Mouse (Mus musculus): ENCODE measurements around the gene Plk2. TPM values are rescaled to one million over a fixed set of nuclear protein-coding genes. Genes with fewer than 3 reads are reported as not detected.

Plk2 gene
- total RNA-seq (2021): 100 to 1,000 TPM; 240 to 277 TPM
- long read RNA-seq, experiment 1, transcript Plk2-201 (14 exons, 2,800 nt): major isoform, 641 of 685 reads
- long read RNA-seq, experiment 1, partial matches to known transcripts: 21 of 685 reads
- long read RNA-seq, experiment 1, other reads (novel, unspliced or antisense): 23 of 685 reads
- long read RNA-seq, experiment 2, transcript Plk2-201 (14 exons, 2,800 nt): major isoform, 656 of 713 reads
- long read RNA-seq, experiment 2, partial matches to known transcripts: 17 of 713 reads
- long read RNA-seq, experiment 2, other reads (novel, unspliced or antisense): 40 of 713 reads

DNA sequence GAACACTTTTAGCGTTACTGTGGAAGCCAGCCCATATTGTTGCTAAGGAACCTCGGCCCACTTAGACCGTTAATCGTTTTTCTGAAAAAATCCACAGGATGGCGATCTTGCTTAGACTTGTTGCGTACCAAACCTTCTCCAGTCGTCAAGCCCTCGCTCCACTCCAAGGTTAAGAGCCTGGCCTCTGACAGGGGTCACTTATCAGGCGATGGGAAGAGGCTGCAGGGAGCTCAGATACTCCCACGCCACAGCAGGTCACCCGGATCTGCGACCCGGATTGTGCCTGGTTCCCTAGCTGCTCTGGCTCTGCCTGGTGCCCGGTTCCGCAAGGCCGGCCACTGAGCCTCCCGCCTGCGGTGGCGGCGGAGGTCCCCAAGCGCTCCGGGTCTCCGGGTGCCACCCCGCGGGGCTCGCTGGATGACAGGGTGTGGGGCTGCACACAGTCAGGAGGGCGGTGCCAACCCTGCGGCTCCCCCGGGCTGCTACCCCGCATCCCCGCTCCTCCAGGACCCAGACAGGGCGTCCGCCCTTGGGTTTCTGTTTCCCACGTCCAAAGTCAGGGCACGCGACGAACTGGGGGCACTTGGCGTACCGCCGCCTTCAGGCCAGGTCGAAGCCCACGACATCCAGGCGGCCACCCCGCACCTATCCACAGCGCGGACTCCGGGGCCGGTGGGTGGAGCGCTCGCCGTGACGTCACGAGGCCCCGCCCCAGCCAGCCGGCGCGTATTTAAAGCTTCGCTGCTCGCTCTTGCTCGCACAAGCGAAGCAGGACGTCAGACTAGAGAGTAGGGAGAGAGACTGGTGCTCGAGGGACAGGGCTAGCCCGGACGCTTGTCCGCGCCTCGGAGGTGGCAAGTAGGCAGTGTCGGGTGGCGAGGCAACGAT, at the start of gene Plk2:
Plk2 (plus strand) TSS at position 756 of the 888 bp plus-strand sequence.
- intact Hi-C loops (cut with DNase I): loop anchor here (1.0 to 10.0 kb wide), 6 partner anchors 232 to 840 kb away; no protein-coding TSS in a partner anchor
- peak; percentile 92 to 97 for DNase-seq (ENCODE audit: low spot score in 2 of 2)

DNA sequence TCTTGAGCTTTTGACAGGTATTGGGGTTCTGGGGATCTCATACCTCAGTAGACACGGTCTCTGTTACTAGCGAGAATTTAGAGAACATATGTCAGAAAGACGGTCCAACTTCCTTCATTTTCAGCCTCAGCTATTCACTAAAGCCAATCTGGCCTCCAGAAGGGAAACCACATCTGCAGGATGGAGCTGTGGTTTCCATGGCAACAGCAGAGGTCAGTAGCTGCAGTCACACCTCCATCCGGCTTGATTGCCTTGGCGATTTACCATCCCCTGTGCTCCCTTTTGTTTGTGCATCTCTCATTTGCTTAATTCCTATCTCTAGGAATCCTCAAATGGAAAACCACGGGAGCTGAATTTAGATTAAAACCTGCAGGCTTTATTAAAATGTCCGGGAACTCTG, 48.1 kb upstream of the Plk2 start:
- intact Hi-C loops (cut with DNase I): no loop called here
- DNase-seq (ENCODE audit: low spot score in 2 of 2): no peak

DNA sequence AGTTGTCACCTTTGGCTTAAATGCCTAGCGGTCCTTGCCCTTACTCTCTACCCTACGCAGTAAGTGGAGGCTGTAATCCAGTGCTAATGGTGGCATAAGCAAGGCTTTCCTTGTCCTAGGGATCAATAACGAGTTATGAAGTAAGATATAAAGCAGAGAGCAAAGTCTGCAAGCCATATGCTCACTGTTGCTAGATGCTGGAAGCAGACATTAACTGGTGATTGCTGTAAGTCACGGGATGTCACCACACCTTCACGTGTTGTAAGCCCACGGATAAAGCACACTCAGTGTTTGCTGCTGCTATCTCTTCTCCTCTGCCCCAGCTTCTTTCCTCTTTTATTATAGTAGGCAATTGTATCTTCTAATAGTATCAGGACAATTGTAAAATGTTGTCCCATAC, 43.8 kb upstream of the Plk2 start:
- intact Hi-C loops (cut with DNase I): no loop called here
- DNase-seq (ENCODE audit: low spot score in 2 of 2): no peak

DNA sequence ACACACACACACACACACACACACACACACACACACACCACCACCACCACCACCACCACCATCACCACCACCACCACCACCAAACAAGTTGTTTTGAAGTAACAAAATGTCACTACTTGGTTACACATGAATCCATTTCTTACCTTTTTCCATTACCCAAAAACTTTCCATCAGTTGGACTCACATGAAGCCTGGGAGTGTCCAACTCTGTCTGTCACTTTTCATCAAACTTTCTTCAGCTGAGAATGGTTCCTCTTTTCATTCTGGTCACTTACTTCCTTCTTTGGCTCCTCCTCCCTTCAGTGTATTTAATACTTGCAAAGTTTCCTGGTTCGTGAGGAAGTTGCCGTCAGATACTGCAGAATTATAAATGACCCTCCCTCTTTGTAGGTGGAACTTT, 37.9 kb upstream of the Plk2 start, which contains the start of gene Gapt:
Gapt (minus strand) TSS at position 259 of the 400 bp plus-strand sequence.
- intact Hi-C loops (cut with DNase I): no loop called here
- DNase-seq (ENCODE audit: low spot score in 2 of 2): no peak

DNA sequence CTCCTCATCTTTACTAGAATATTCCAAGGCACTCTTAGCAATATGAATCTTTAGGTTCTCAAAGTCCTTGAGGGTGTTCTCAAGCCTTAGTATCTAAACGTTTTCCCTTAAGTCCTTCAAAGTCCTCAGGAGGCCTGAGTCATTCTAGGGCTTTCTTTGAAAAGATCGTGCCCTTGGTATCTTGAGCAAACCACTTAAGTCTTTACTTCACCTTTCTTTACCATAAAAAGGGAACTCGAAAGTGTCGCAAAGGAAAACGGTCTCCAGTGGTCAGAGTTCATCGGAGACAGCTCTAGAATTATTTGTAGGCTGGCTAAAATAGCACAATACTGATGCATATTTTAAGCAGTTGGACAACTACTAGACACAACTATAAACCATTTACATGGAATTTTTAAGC, 31.1 kb upstream of the Plk2 start:
- intact Hi-C loops (cut with DNase I): loop anchor here (10.0 kb wide), 1 partner anchor 439 kb away; no protein-coding TSS in a partner anchor
- no peak for DNase-seq (ENCODE audit: low spot score in 2 of 2)

DNA sequence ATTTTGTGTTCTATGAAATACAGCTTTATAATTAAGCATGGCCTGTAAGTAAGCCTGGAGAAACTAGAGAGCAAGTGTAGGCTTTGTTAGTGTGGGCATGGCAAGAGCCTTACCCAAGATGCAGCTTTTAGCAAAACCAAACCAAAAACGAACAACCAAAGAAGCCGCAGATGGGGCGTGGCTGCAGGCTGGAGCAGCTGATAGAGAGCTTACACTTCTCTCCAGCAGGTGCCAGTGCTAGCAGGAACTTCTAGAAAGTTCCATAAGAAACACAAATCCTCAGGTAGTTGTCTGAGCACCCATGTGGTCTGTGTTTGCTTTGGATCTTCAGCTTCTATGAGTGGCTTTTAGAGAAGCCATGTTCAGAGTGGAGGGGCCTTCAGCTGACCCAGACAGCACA, 28.4 kb upstream of the Plk2 start:
- DNase-seq (ENCODE audit: low spot score in 2 of 2): no peak
- intact Hi-C loops (cut with DNase I): loop anchor here (10.0 kb wide), 1 partner anchor 442 kb away; no protein-coding TSS in a partner anchor

DNA sequence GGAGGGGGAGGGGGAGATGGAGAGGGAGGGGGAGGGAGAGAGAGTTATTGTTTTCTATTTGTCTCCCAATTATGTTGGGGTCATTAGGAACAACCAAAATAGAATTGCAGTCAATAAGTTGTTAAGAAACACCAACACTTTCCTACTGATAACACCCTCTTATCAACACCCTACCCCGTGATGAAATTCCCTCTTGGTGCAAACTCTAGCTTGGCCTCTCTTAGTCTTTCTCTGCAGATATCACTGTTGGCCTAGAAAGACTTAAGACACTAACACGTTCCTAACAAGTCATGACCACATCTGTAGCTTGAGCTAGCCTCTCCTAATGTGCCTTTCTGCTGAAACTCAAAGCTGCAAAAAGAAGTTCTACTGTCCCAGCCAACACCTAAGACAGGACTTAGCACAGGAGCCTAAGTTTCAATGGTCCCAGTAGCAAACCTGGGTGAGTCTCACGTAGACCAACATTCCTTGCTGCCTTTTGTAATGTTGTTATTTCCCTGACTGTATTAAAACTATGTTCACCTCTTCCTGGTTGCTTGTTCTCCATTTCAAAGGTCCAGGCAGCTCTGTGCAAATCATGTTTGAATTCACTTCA, 26.8 kb upstream of the Plk2 start:
- intact Hi-C loops (cut with DNase I): loop anchor here (1.0 to 10.0 kb wide), 2 partner anchors 306 to 443 kb away; no protein-coding TSS in a partner anchor
- DNase-seq (ENCODE audit: low spot score in 2 of 2): no peak

DNA sequence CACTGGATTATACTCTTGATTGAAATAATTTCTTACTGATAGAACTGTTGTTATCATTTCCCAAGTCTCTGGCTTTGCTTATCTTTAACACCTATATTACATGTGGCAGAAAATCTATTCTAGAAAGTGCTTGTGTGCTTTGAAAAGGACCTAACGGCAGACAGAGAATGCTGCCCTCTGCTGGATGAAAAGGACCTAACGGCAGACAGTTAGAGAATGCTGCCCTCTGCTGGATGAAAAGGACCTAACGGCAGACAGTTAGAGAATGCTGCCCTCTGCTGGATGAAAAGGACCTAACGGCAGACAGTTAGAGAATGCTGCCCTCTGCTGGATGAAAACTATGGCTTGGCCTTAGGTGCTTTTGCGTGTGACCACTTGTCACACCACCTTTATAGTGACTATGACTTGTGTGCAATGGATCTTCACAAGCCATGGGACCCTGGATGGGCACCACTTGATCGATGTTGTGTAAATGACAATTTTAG, 26.2 kb upstream of the Plk2 start:
- intact Hi-C loops (cut with DNase I): loop anchor here (1.0 to 10.0 kb wide), 2 partner anchors 306 to 444 kb away; no protein-coding TSS in a partner anchor
- peak; percentile 77 to 82 for DNase-seq (ENCODE audit: low spot score in 2 of 2)

DNA sequence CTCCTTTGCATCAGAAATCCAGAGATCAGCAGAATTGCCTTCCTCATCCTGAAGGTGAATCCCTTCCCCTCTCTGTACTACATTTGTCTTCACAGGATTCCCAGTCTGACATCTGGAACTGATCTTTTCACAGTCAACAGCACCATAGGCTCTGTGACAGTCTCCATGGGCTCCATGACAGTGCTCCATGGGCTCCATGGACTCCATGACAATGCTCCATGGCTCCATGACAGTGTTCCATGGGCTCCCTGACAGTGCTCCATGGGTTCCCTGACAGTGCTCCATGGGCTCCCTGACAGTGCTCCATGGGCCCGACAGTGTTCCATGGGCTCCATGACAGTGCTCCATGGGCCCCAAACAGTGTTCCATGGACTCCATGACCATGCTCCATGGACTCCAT, 25.2 kb upstream of the Plk2 start:
- intact Hi-C loops (cut with DNase I): loop anchor here (10.0 kb wide), 1 partner anchor 445 kb away; no protein-coding TSS in a partner anchor
- no peak for DNase-seq (ENCODE audit: low spot score in 2 of 2)

DNA sequence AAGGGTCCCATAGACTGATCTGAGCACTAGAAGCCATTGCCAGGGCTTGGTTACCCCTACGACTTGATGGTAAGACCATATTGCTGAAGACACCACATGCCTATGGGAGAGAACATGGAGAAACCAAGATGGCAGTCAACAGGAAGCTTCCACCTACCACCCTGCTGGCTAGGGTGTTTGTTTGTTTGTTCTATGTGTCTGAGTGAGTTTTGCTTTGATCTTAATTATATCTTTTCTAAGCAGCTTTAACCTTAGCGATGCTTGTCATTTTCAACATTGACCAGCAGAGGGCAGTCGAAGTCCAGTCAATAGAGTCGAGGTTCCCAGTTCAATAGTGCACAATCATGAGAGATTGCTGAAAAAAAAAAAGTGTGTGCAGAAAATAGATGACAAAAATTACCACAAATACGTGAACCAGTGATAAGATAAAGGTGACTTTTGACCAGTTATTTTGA, 12.4 kb upstream of the Plk2 start:
- peak in 1 of 2 experiments; percentile 45 for DNase-seq (ENCODE audit: low spot score in 2 of 2)
- intact Hi-C loops (cut with DNase I): loop anchor here (2.0 to 10.0 kb wide), 2 partner anchors 1028 to 1362 kb away; no protein-coding TSS in a partner anchor

DNA sequence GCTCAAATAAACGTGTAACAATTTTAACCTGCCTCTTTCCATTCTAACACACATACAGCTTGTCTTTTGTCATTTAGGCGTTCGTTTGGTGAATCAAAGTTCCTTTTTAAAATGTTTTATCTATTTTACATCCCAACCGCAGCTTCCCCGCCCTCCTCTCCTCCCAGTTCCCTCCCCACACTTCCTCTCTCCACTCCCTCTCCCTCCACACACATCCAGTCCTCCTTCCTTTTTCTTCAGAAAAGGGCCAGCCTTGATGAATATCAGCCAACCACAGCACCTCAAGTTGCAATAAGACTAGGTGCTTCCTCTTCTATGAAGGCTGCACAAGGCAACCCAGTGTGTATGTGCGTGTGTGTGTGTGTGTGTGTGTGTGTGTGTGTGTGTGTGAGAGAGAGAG, 10.3 kb upstream of the Plk2 start:
- DNase-seq (ENCODE audit: low spot score in 2 of 2): no peak
- intact Hi-C loops (cut with DNase I): loop anchor here (10.0 kb wide), 1 partner anchor 1360 kb away; no protein-coding TSS in a partner anchor

DNA sequence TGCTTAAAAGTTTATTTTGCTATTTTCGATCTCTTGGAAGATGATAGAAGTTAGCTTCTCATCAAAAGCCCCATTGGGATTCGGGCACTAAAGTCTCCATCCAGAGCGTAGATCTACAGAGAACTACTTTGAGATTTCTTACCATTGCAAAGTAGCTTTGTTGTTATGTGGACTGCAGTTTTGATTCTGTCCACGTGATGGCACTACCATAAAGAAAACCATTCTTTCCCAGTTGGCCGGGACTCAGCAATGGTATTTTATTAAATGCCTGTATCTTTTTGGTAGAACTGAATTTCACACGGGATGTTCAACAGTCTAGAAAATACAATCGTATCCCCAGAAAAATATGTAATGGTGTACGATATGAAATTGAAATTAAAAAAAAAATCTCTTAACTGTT, 2.6 kb upstream of the Plk2 start:
- intact Hi-C loops (cut with DNase I): loop anchor here (5.0 to 10.0 kb wide), 3 partner anchors 473 to 705 kb away; no protein-coding TSS in a partner anchor
- DNase-seq (ENCODE audit: low spot score in 2 of 2): peak; percentile 85 to 92

DNA sequence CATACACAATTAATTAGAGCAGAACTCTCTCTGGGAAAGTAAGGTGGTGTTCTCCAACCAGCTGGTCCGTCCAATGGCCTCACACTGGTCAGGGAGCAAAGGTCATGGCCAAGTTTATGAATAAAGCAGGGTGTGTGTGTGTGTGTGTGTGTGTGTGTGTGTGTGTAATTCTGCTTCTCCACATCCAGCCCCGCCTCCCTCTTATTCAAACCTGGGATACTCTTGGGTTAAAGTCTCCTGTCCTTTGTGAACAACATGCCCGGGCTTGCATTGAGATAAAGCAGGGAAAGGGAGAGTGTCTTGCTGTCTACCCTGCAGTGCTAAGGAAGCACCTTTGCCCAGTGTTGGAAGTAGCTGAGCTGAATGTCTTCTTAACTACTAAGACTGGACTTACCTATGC, 2.2 kb upstream of the Plk2 start:
- intact Hi-C loops (cut with DNase I): loop anchor here (5.0 to 10.0 kb wide), 3 partner anchors 472 to 705 kb away; no protein-coding TSS in a partner anchor
- no peak for DNase-seq (ENCODE audit: low spot score in 2 of 2)

DNA sequence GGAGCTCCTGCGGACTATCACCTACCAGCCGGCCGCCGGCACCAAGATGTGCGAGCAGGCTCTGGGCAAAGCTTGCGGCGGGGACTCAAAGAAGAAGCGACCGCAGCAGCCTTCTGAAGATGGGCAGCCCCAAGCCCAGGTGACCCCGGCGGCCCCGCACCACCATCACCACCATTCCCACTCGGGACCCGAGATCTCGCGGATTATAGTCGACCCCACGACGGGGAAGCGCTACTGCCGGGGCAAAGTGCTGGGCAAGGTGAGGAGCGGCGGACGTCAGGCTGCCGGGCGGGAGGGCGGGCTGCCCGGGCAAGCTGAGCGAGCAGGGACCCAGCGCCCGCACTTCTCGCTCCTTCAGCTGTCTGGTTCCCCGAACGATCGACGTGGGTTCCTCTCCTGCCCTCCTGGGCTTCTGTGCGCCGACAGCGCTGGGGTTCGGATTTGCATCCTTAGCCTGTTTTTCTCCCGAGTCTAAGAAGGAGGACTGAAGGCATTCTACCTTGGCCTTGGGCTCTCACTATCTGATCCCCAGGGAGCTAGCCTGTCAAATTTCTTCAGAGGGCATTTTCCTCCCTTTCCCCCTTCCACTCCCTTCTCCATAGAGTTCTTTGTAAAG, 441 bp downstream of the Plk2 start:
- intact Hi-C loops (cut with DNase I): loop anchor here (2.0 to 10.0 kb wide), 3 partner anchors 232 to 840 kb away; no protein-coding TSS in a partner anchor
- DNase-seq (ENCODE audit: low spot score in 2 of 2): no peak

DNA sequence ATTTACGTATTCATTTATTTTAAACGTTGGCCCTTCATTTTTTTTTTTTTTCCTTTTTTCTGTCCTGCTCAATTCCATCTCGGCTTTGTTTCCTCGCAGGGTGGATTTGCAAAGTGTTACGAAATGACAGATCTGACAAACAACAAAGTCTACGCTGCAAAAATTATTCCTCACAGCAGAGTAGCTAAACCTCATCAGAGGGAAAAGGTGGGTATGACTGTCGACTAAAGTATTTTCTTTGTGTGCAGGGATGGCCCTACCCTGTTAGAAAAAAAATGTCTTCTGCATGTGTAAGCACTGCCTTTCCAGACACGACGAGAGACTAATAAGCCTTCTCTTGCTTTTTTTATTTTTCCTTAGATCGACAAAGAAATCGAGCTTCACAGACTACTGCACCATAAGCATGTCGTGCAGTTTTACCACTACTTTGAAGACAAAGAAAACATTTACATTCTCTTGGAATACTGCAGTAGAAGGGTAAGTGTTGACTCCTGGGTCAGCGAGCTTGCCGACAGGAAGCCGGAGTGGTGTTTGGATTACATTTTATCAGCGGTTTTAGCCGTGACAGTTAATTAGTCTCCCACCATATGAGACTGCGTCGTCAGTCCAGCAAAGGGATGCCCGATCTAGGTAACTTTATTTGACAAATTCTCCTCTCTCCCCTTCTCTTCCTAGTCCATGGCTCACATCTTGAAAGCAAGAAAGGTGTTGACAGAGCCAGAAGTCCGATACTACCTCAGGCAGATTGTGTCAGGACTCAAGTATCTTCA, 1.3 kb downstream of the Plk2 start:
- DNase-seq (ENCODE audit: low spot score in 2 of 2): peak in 1 of 2 experiments; percentile 15

DNA sequence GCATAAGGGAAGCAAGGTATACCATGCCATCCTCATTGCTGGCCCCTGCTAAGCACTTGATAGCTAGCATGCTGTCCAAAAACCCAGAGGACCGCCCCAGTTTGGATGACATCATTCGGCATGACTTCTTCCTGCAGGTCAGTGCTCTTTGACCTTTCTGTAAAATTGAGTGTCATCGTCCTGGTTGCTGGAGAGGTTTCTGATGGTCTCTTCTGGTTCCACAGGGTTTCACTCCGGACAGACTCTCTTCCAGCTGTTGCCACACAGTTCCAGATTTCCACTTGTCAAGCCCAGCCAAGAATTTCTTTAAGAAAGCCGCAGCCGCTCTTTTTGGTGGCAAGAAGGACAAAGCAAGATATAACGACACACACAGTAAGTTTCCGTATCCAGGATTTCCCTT, 2.9 kb downstream of the Plk2 start:
- intact Hi-C loops (cut with DNase I): loop anchor here (10.0 kb wide), 1 partner anchor 467 kb away; no protein-coding TSS in a partner anchor
- peak; percentile 9 to 19 for DNase-seq (ENCODE audit: low spot score in 2 of 2)

More for the DNA sequence above, 1.3 kb downstream of the Plk2 start:
- intact Hi-C loops (cut with DNase I): loop anchor here (2.0 to 10.0 kb wide), 3 partner anchors 231 to 839 kb away; no protein-coding TSS in a partner anchor

DNA sequence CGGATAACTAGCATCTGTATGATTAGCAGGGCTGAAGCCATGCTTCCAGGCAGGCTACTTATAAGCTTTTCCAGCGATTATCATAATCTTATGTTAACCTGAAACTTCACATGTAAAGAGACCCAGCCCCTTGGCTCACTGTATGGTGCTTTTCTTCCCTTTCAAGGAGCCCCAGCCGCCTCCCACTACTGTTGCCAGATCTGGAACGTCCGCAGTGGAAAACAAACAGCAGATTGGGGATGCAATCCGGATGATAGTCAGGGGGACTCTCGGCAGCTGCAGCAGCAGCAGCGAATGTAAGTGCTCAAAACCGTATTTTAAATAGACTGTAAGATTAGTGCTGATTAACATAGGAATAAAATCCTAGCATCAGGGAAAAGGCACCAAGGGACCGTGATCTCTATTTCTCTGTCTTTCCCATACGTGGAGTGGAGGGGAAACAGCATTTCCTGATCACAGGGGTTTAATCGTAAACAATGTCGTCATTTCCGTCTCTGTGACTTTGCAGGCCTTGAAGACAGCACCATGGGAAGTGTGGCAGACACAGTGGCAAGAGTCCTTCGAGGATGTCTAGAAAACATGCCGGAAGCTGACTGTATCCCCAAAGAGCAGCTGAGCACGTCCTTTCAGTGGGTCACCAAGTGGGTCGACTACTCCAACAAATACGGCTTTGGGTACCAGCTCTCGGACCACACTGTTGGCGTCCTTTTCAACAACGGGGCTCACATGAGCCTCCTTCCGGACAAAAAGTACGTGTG, 3.8 kb downstream of the Plk2 start:
- intact Hi-C loops (cut with DNase I): loop anchor here (10.0 kb wide), 1 partner anchor 466 kb away; no protein-coding TSS in a partner anchor
- DNase-seq (ENCODE audit: low spot score in 2 of 2): peak in 1 of 2 experiments; percentile 10
